Mouse (Mus musculus): Measurements from ENCODE around the gene Flnb.
A peak's percentile ranks its signal among the peaks of the same experiment; 100 is the strongest.

Flnb gene

GRCm38 (mm10) chr14:7817770-7818462 lies at the start of gene Flnb:
TSS of gene Flnb (plus strand) at chr14:7817957.
- peak; percentile 99 for DNase-seq

GRCm38 (mm10) chr14:7773714-7774389 lies 43.9 kb upstream of the Flnb start:
- DNase-seq = peak; percentile 58 to 75

GRCm38 (mm10) chr14:7786073-7786472 lies 31.7 kb upstream of the Flnb start:
- DNase-seq = no peak

DNA sequence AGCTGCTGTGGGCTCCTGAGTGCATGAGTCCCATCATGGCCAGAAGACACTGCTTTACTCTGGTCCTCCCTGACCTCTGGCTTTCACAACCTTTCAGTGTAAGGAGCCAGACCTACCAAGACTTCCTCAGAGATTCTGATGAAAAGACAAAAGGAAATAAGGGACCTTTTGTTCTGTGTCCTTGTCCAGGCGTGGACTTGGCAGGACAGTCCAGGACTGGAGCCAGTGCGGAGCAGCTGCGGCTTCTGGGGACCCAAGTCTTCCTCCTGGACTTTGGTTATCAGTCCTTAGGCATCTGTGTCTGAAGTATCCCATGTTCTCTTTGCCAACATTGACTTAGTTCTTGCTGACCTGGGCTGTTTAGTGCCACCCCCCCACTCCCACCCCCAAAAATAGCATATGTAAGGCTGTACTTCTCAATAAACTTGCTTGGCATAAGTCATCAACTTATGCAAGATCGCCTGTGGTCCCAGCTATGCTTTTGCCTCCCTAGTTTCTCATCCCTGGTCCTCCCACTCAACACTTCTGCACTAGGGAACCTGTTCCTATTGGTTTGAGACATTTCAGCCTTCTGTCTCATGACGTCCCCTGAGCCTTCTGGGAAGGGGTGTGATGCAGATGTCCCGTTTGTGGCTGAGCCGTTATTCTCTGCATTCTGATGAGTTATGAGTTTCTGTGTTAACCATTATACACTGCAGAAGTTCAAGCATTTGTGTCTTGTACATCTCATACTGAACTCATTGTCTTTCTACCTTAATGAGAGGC lies 28.3 kb upstream of the Flnb start:
- no peak for DNase-seq

DNA sequence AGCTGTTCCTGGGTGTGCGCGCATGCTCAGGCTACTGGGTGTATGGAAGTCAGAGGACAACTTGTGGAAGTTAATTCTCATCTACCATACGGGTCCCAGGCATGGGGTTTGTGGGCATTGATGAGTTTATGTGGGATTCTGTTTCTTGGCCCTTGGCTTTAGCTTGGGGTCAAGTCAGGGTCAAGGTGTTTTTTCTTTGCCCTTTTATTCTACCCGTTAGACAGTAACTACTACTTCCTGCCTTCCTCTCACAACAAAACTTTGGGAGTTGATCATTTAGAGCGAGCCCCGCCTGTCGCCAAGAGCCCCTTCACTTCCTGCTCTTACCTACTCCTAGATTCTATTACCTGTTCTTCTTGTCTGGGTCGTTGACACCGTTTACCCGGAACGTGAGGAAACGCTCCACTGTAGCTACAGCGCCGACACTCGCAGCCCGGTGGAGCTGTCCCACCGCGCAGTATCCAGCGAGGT lies 26.7 kb upstream of the Flnb start:
- no peak for DNase-seq

GRCm38 (mm10) chr14:7791532-7792159 lies 26.1 kb upstream of the Flnb start, which contains the start of gene Gm26661:
TSS of gene Gm26661 (plus strand) at chr14:7791587.
- peak; percentile 74 to 84 for DNase-seq

- DNase-seq = no peak
Observed at GRCm38 (mm10) chr14:7795961-7796360, 21.8 kb upstream of the Flnb start.

DNA sequence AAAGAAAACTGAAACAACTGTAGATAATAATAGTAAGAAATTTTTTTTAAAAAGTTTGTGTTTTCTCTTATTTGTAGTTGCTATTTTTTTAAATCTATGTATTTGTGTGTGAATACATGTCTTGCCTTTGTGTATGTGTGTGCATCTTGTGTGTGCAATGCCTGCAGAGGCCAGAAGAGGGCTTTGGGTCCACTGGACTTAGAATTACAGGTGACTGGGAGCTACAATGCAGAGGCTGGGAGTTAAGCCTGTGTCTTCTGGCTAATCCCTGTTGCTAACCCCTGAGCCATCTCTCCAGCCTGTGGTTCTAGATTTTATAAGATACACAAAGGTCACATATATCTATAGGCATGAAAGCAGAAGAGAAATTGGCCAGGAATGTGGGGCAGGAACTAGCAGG lies 17.1 kb upstream of the Flnb start:
- no peak for DNase-seq

GRCm38 (mm10) chr14:7801831-7802230 lies 15.9 kb upstream of the Flnb start:
- DNase-seq = peak; percentile 64 to 70

GRCm38 (mm10) chr14:7803874-7804557 lies 13.7 kb upstream of the Flnb start:
- no peak for DNase-seq

DNA sequence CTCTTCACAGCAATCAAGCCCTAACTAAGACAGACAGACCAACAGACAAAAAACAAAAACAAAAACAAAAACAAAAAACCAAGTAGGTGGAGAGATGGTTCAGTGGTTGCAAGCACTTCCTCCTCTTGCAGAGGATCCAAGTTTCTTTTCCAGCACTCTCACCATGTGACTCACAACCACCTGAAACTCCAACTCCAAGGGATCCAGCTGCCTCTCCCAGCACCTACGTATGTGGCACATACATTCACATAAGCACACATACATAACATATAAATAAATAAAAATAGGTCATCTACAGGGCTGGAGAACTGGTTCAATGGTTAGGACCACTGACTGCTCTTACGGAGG lies 13.2 kb upstream of the Flnb start:
- DNase-seq = no peak

DNA sequence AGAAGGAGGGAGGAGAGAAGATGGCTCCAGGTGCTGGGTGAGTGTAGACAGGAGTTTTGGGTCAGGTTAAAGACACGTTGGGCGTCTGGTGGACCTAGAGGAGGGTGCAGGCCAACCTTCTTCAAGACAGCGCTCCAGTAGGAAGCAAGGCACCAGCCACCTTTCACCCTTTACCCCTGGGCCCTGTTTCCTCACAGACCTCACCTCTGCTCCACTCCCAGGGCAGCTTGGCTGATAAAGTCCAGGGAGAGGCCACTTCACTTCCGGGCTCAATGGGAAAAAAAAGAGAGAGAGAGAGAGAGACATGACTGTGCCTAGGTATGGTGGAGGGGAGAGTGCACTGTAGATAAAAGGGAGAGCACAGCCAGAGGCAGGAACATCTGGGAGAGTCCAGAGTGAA lies 10.0 kb upstream of the Flnb start:
- no peak for DNase-seq

DNA sequence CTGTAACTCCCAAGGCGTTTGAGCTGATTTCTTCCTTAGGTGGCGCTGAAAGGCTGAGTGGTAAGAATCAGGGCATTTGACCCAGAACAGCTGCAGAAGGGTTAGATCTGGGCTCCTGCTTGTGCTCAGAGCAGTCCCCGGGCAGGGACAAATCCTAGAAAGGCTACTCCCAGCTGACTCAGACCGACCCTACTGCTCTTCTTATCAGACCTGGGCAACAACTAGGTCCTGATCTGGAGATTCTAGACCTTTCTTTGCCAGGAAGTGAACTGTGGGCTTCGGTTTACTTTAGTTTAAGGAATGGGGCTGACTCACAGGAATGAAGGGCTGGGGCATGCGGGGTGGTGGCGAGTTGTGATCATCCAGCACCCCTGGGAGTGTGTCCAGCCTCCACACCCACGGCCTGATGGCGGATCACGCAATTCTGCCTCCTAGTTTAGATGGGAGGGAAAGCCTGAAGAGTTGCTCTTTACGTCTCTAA lies 9.2 kb upstream of the Flnb start:
- DNase-seq = no peak

GRCm38 (mm10) chr14:7809043-7809955 lies 8.5 kb upstream of the Flnb start:
- DNase-seq = no peak

GRCm38 (mm10) chr14:7818463-7819121 lies 835 bp downstream of the Flnb start:
- DNase-seq = peak; percentile 43 to 60

GRCm38 (mm10) chr14:7819446-7819845 lies 1.7 kb downstream of the Flnb start:
- peak in 1 of 2 experiments; percentile 37 for DNase-seq

- DNase-seq = no peak
Observed at GRCm38 (mm10) chr14:7821341-7821740, 3.6 kb downstream of the Flnb start.

DNA sequence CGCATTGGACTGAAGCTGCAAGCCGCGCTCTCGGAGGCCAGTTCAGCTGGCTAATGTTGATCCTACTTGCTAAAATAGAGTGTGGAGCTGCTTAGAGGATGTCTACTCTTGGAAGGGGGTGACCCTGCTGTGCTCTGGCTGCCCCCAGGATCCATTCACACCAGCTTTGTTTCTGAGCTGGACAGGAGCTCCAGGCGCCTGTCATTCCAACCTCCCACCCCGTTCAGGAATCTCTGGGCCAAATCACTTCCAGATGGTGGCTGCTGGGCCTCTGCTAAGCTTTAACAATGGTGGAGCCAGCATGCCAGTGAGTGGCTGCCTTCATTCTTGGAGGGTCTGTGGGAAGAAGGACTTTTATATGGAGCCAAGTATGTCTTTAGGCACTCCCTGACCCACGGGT lies 4.9 kb downstream of the Flnb start:
- no peak for DNase-seq

DNA sequence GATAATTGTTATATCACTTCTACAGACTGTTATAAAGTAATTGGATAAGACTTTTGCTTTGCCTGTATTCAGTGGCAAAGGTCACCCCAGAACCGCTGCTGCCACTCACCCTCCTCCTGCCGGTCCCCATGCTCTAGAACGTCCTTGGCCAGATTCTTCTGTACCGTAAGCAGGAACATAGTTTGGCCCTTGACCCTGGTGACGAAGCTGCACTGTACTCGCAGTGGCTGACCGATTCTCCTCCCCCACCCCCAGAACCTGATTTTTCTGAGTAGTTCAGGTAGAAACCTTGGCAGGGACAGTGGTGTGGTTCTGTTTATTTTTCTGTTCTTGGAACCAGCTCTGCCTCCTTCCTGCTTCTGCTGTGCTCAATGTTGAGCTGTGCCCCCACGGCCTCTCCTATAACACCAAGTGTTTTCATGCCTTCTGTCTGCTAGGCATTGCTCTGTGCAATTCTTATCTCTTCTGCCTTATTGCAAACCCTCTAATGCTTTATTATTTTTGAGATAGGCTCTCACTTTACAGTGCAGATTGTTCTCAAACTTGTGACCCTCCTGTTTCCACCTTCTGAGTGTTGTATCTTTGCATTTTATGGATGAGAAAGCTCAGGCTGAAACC lies 7.0 kb downstream of the Flnb start:
- DNase-seq = peak; percentile 56 to 69

Data from kidney, postnatal 4 days (tissue).